Mouse (Mus musculus): Measurements from ENCODE around the gene Drg1.

DNA sequence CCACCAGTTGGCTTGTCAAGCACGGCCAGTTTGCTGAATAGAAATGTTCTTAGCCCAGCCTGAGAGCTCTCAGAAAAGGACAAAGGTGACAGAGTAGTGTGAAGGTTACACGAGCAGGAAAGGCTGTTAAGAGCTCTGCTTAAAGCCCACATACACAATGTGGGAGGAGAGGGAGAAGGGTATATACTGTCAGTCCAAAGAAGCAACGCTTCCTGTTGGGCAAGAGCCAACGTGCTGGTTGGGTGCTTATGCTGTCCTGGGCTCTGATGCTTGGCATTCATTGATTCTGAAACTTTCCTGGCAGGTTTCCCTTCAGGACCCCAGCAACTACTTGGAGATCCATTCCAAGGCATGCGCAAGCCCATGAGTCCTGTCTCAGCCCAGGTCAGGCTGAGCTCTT is 30.9 kb downstream of the Drg1 start:
- TF ChIP-seq CTCF (IDR thresholded peaks at IDR 0.05; ENCODE audit: borderline replicate concordance, insufficient read depth, low read depth, low read length) (no peak), POLR2A (IDR thresholded peaks at IDR 0.05; ENCODE audit: borderline replicate concordance, insufficient read depth, low read length) (no peak)
